Mouse (Mus musculus) midbrain, postnatal 0 days (tissue): Measurements from ENCODE around the gene Kdm6a. TPM values are rescaled to one million over a fixed set of nuclear protein-coding genes. Genes with fewer than 3 reads are reported as not detected.

ENCODE experiments used
- ATAC-seq: fragments of 200-750 bp; cut with Nextera tagmentation; 2 replicates; pipeline ENCODE4 v1.8.0; 2017; ENCODE audit warnings: moderate number of reproducible peaks, mild to moderate bottlenecking, moderate TSS enrichment, moderate library complexity; ENCODE audit not compliant: low FRiP score
- DNase-seq: peaks from one replicate; pipeline ENCODE4 v3.0.0-alpha.2; 2015; ENCODE audit warnings: low spot score
- H3K27ac ChIP-seq: fragments of 300-500 bp; sonication (generic); 2 replicates; pipeline ENCODE4 v1.5.1; 2014; ENCODE audit warnings: low read depth, mild to moderate bottlenecking, low read length, mixed read lengths
- H3K27me3 ChIP-seq: fragments of 300-500 bp; sonication (generic); 2 replicates; pipeline ENCODE4 v1.6.1; 2014; ENCODE audit warnings: low read length, control low read depth, mixed read lengths; ENCODE audit not compliant: insufficient read depth
- H3K36me3 ChIP-seq: fragments of 300-500 bp; sonication (generic); 2 replicates; pipeline ENCODE4 v1.6.1; 2014; ENCODE audit warnings: low read length, control low read depth, mixed read lengths; ENCODE audit not compliant: insufficient read depth
- H3K4me1 ChIP-seq: fragments of 300-500 bp; sonication (generic); 2 replicates; pipeline ENCODE4 v1.6.1; 2014; ENCODE audit warnings: mild to moderate bottlenecking, control low read depth, antibody characterized with exemption, low read length, mixed read lengths; ENCODE audit not compliant: insufficient read depth
- H3K4me2 ChIP-seq: fragments of 300-500 bp; sonication (generic); 2 replicates; pipeline ENCODE4 v1.6.1; 2014; ENCODE audit warnings: low read depth, mild to moderate bottlenecking, low read length, mixed read lengths; ENCODE audit not compliant: poor library complexity, severe bottlenecking
- H3K4me3 ChIP-seq: fragments of 300-500 bp; sonication (generic); 2 replicates; pipeline ENCODE4 v1.5.1; 2014; ENCODE audit warnings: low read depth, mild to moderate bottlenecking, low read length, moderate library complexity
- H3K9ac ChIP-seq: fragments of 300-500 bp; sonication (generic); replicated peaks from 2 replicates; pipeline ENCODE4 v1.6.1; 2014; ENCODE audit warnings: mild to moderate bottlenecking, low read length, moderate library complexity, mixed read lengths; ENCODE audit not compliant: poor library complexity, severe bottlenecking
- H3K9me3 ChIP-seq: fragments of 300-500 bp; sonication (generic); 2 replicates; pipeline ENCODE4 v1.6.1; 2016; ENCODE audit warnings: low read length, control low read depth
- CTCF ChIP-seq: IDR thresholded peaks from 2 replicates; pipeline ENCODE4 v1.5.1; 2016; ENCODE audit warnings: antibody characterized with exemption, mild to moderate bottlenecking
- WGBS: fragments of 180-500 bp; shearing (Covaris S2); extraction: QIAGEN DNeasy Blood & Tissue Kit; methylation state at CpG from one replicate; pipeline ENCODE4 v1.1.7; 2014; 5-methylcytosine and 5-hydroxymethylcytosine counted together
- polyA plus RNA-seq: library from polyadenylated mRNA; unstranded; fragments of >200 nt; fragmentation: Nextera tagmentation; extraction: Ambion mirVana; gene quantifications from 2 replicates; pipeline ENCODE4 v1.2.1, GENCODE M21; 2015
- total RNA-seq: library from RNA; depleted of rRNA; stranded (reverse); fragments of >200 nt; gene quantifications from 2 replicates; pipeline ENCODE4 v1.2.3, GENCODE M21; 2014; rRNA removed

Kdm6a gene
- total and polyA plus RNA-seq, 2 experiments from 2014 or later, result 17.2 to 39.0 TPM

DNA sequence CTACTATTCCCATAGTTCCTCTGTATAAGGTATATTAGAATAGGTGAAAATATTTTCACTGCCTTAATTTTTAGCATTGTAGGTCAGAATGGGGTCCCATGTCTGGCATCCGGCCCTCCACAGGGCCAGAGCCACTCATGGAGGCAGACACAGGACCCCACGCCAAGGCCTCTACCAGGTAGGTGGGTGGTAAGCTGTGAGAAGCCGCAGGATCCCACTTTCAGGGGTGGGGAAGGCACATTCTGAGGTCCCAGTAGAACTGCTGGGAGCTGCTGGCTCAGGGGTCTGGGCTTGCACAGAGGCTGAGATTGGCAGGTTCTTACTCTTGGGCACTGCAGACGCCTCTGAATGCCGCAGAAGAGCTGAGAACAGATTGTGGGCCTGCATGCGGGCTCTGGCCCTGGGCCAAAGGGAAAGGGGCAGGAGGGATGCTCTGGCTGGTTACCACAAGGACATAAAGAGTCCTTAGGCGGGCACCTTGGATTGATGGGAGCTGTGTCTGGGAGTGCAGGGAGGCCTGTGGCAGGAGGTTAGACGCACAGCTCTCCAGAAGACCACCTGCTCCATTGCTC, 95.9 kb downstream of the Kdm6a start:
- DNase-seq, result peak; percentile 22
- no peak overlapping the region for H3K4me2 ChIP-seq
- WGBS, result 91% methylated on average over 8 of the region's 8 CpGs

DNA sequence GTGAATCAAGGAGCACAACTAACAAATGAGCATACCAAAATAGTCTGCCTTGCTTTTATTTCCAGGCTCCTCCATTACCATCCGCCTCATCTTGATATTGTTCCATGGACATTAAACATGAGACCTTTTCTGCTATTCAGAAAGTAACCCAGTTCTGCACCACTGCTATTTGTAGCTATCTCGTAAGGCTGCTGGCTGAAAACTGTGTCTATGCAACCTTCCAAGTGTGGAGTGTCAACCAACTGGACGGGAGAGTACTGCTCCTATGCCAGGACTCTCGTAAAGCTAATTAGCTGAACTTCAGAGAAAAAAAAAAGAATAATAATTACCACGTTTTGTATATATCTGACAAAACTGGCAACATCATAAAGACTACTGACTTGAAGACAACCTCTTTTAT, 116.2 kb downstream of the Kdm6a start:
- H3K4me3 ChIP-seq, result no peak overlapping the region
- H3K27ac ChIP-seq, result no peak overlapping the region
- WGBS, result 92% methylated on average over 5 of the region's 5 CpGs
- DNase-seq (no peak), ATAC-seq (no peak)
- H3K4me1 ChIP-seq, result no peaks in the 10 kb centered on the region
- H3K27me3 ChIP-seq, result no peaks in the 10 kb centered on the region
- no peaks in the 10 kb centered on the region for H3K9me3 ChIP-seq
- no peak overlapping the region for H3K4me2 ChIP-seq
- no peak overlapping the region for H3K9ac ChIP-seq
- no peak for TF ChIP-seq CTCF
- H3K36me3 ChIP-seq, result no peaks in the 10 kb centered on the region; the same call in 1 of the 2 replicates

More for the DNA sequence above, 95.9 kb downstream of the Kdm6a start:
- ATAC-seq, result no peak
- TF ChIP-seq CTCF, result no peak
- H3K27me3 ChIP-seq, result no peaks in the 10 kb centered on the region
- H3K9ac ChIP-seq, result no peak overlapping the region
- H3K4me1 ChIP-seq, result no peaks in the 10 kb centered on the region
- H3K36me3 ChIP-seq, result peaks cover 4% of the 10 kb centered on the region; the same call in 1 of the 2 replicates
- no peaks in the 10 kb centered on the region for H3K9me3 ChIP-seq
- no peak overlapping the region for H3K4me3 ChIP-seq
- H3K27ac ChIP-seq, result no peak overlapping the region

DNA sequence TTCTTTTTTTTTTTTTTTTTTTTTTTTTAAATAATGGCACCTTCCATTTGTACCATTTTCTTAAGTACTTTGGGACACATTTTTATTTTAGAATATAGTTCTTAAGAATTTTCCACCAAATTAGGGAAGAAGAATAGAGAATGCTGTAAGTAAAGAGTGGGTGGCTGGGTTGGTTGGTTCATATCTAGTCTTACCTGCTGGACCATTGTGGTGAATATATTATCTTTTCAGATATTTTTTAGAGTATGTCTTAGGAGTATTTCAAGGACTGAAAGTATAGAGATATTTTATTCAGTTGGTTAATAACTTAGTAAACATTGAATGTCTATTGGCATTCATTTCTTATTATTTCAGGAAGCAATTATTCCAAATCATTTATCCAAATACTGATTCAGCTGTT, 117.8 kb downstream of the Kdm6a start:
- no peak for ATAC-seq
- TF ChIP-seq CTCF, result no peak

More for the DNA sequence above, 117.8 kb downstream of the Kdm6a start:
- Histone ChIP-seq H3K4me1 (no peaks in the 10 kb centered on the region), H3K9me3 (no peaks in the 10 kb centered on the region), H3K4me3 (no peak overlapping the region), H3K9ac (no peak overlapping the region), H3K27ac (no peak overlapping the region), H3K4me2 (no peak overlapping the region), H3K27me3 (no peaks in the 10 kb centered on the region), H3K36me3 (no peaks in the 10 kb centered on the region; the same call in 1 of the 2 replicates)
- no peak for DNase-seq

Other genes with a start within 250 kb of the Kdm6a start
- not detected in 2 replicates for gene Dusp21, start 16.7 kb upstream of the Kdm6a start, total RNA-seq
- gene Dusp21, start 16.7 kb upstream of the Kdm6a start, polyA plus RNA-seq, result not detected in 2 replicates